Mouse (Mus musculus): ENCODE data around the gene Atoh7.

DNA sequence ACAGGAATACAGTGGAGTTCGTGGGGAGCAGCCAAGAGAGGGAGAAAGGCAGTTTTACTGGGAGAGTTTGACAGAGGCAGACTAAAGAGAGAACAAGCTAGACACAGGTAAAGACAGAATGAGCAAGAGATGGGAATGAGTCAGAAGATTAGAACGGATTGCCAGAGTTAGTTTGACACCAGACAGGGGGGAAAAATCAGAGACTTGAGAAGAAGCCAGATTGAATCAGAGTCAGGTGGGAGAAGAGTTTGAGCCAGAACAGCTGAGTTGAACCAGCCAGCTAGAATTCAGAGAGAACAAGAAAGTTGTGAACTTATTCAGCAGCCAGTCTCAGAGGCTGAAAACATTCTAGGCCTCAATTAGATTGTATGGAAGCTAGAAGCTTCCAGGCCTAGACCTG lies 39.6 kb upstream of the Atoh7 start, which contains the start of gene Pbld1:
- TF ChIP-seq POLR2A (IDR thresholded peaks at IDR 0.05; ENCODE audit: control insufficient read depth in 1 of 2, insufficient read depth in 1 of 2, low read depth in 1 of 2, low read length in 2 of 2, poor library complexity in 1 of 2) (no peak), GATA1 (IDR thresholded peaks at IDR 0.05; ENCODE audit: low read depth, low read length) (no peak), GABPA (IDR thresholded peaks at IDR 0.05; ENCODE audit: low read depth, low read length) (no peak), MYB (IDR thresholded peaks at IDR 0.05; ENCODE audit: low read depth, low read length) (no peak), MAZ (IDR thresholded peaks at IDR 0.05; ENCODE audit: low read depth, low read length) (no peak), EP300 (IDR thresholded peaks at IDR 0.05; ENCODE audit: low read depth in 1 of 2, low read length in 2 of 2) (no peak), ETS1 (IDR thresholded peaks at IDR 0.05; ENCODE audit: low read depth, low read length) (no peak), POLR2AphosphoS2 (IDR thresholded peaks at IDR 0.05; ENCODE audit: low read length) (no peak), TAL1 (IDR thresholded peaks at IDR 0.05; ENCODE audit: low read length) (no peak), MAX (IDR thresholded peaks at IDR 0.05; ENCODE audit: low read length) (no peak), JUND (IDR thresholded peaks at IDR 0.05; ENCODE audit: low read depth, low read length) (no peak), MEF2A (IDR thresholded peaks at IDR 0.05; ENCODE audit: extremely low read depth, insufficient replicate concordance, low read depth, low read length, poor library complexity, severe bottlenecking) (no peak)

All from MEL (cell line).